21 mouse cellular contexts compared by ENCODE assay signal in genomic region chr2:3096101-3096500, GRCm38 (mm10). TPM values are rescaled to one million over a fixed set of nuclear protein-coding genes. Genes with fewer than 3 reads are reported as not detected.
A peak's percentile ranks its signal among the peaks of the same experiment; 100 is the strongest.
DNase-seq lines count a peak whose midpoint lies in the region; ATAC-seq lines count a peak whose summit lies in the region.
"Had no signal": no experiment of that assay in that cellular context is flagged by ENCODE, and none has a peak within 500 bp of the region (broad histone marks: within the 10 kb centered on the region; RNA-seq: fewer than 3 reads in every experiment).

No protein-coding gene starts in this region.

- ATAC-seq in common myeloid progenitor, adult 5-6 weeks (replicated peaks; ENCODE audit: low read depth, poor library complexity, severe bottlenecking): 0 out of 2 replicates have a peak, but pooled peaks have one; percentile 39
- ATAC-seq: activated CD4-positive, CD25-positive, alpha-beta regulatory T cell, adult 4 months; CD4-positive, CD25-positive, alpha-beta regulatory T cell, adult 4 months; Patski had no signal

- intact Hi-C loops in heart, postnatal 14 days (cut with DNase I): no loop called here

- peak; percentile 56 for DNase-seq in heart, adult 11 months
- no peak for DNase-seq in heart, postnatal 14 days
- DNase-seq in 416B (ENCODE audit: low read depth): peak; percentile 28
- no peak for DNase-seq in cerebellum, postnatal 10 days
- no peak for DNase-seq in kidney, postnatal 4 days
- DNase-seq: adrenal gland, adult 2 months; adrenal gland, adult 8-10 months; adrenal gland, postnatal 10 days; adrenal gland, postnatal 14 days; adrenal gland, postnatal 25 days; adrenal gland, postnatal 36 days; B cell, adult 2 months; cerebellum, adult 11 months; cerebellum, adult 11-12 months; cerebellum, adult 18-20 months; cerebellum, adult 2 months had no signal

RNA-seq across cellular contexts. Expression of gene Fam171a1, which starts 17.9 kb away (rescaled TPM):
- total RNA-seq in heart, postnatal 14 days (2021): 10 to 100 TPM; 20.9 to 22.4 TPM
- 6.6 and 8.2 TPM in 2 replicates for total RNA-seq in common myeloid progenitor, adult 5-6 weeks (2017)
- total RNA-seq: MEL had no signal

Comparison
In these comparisons a context has a peak if more than half of its experiments do, and no peak if none do; other contexts are left out.
1. DNase-seq: peak in heart, adult 11 months (single experiment) and 416B (single experiment); none in heart, postnatal 14 days (0 of 2), cerebellum, postnatal 10 days (0 of 2) and kidney, postnatal 4 days (0 of 2).